Mouse (Mus musculus) left cerebral cortex, adult 11 months (tissue): ENCODE results near the gene Fabp3.

Source experiments
- DNase-seq: peaks from one replicate; pipeline ENCODE4 v3.0.0; 2022; ENCODE audit warnings: low spot score

Fabp3 gene

GRCm38 (mm10) chr4:130325446-130325845 lies 17.1 kb downstream of the Fabp3 start:
- DNase-seq = no peak

- DNase-seq = no peak
These were observed 19.0 kb downstream of the Fabp3 start for GRCm38 (mm10) chr4:130327366-130327765.

- no peak for DNase-seq
These were observed 27.5 kb downstream of the Fabp3 start for GRCm38 (mm10) chr4:130335867-130336266.

GRCm38 (mm10) chr4:130341691-130342090 lies 33.3 kb downstream of the Fabp3 start:
- no peak for DNase-seq

GRCm38 (mm10) chr4:130349666-130350065 lies 41.3 kb downstream of the Fabp3 start:
- DNase-seq = no peak

GRCm38 (mm10) chr4:130350690-130351422 lies 42.5 kb downstream of the Fabp3 start:
- no peak for DNase-seq

GRCm38 (mm10) chr4:130352588-130352987 lies 44.2 kb downstream of the Fabp3 start:
- no peak for DNase-seq

- DNase-seq = no peak
These were observed 49.6 kb downstream of the Fabp3 start for GRCm38 (mm10) chr4:130357946-130358345.

GRCm38 (mm10) chr4:130359486-130360237 lies 51.3 kb downstream of the Fabp3 start, which contains the start of the genes Zcchc17 and Snrnp40:
TSS of gene Zcchc17 (minus strand) at chr4:130359943.
TSS of gene Snrnp40 (plus strand) at chr4:130360132.
- DNase-seq = peak; percentile 99

- no peak for DNase-seq
These were observed 51.8 kb downstream of the Fabp3 start for GRCm38 (mm10) chr4:130360238-130360590.
